Mouse (Mus musculus) ES-Bruce4 (cell line): ENCODE results near the gene Fgfr2.

Experiments
- CTCF ChIP-seq: IDR thresholded peaks from one replicate; pipeline ENCODE4 v1.8.1; 2011; ENCODE audit warnings: low read depth, low read length
- EP300 ChIP-seq: IDR thresholded peaks from 2 replicates; pipeline ENCODE4 v1.6.1; 2011; ENCODE audit warnings: low read depth, low read length; ENCODE audit not compliant: insufficient read depth

DNA sequence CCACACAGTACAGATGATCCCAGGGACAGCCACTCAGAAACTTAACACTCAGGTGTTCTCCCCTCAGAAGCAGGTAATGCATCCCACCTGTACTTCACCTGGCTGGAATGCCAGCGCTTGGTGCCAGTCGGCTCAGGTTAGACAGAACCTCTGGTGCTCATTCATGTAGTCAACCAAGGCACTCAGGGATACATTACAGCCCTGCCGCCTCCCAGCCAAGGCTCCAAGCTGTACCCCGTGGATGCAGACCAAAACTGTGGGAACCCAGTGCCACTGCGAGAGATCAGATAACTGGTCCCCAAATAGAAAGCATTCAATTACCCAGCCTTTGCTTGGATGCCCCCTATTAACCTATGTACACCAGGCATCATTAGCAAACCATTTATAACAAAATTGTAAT is 846.9 kb downstream of the Fgfr2 start:
- TF ChIP-seq CTCF, result no peak
- no peak for TF ChIP-seq EP300
